Comparison of ENCODE assay signal across 8 mouse cellular contexts in the genomic region with DNA sequence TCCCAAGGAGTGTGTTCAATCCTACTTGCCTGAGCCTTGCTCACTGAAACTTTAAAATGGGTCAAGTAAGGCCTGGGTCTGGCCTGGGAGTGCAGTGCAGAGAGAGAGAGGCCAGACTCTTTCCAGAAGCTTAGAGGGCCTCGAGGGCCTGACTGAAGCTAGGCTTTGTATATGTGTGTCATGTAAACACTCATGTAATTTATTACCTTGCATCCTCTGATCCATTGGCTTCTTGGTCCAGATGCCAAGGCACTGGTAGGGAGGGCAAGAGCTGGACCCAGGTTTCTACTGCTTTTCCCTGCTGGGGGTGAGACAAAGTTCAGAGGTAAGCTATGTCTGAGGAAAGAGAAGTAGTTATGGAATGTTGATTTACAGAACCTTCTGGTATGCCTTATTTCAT. TPM values are rescaled to one million over a fixed set of nuclear protein-coding genes. Genes with fewer than 3 reads are reported as not detected.
DNase-seq lines count a peak whose midpoint lies in the region; ATAC-seq and TF ChIP-seq lines count a peak whose summit lies in the region.

No protein-coding gene starts in this region.

- ATAC-seq in intestine, embryonic 14.5 days (replicated peaks; ENCODE audit: low FRiP score, low TSS enrichment, low read depth) = no peak
- no peak for ATAC-seq in CD4-positive, CD25-positive, alpha-beta regulatory T cell, adult 4 months

- H3K4me1 ChIP-seq in heart, embryonic 10.5 days = peaks cover 43% of the 10 kb centered on the region
- peaks cover 10% of the 10 kb centered on the region; the same call in 1 of the 2 replicates for H3K4me1 ChIP-seq in cortical plate, adult 2 months (ENCODE audit: control insufficient read depth, insufficient read depth, low read length)
- H3K4me1 ChIP-seq in intestine, embryonic 14.5 days (replicated peaks; ENCODE audit: control insufficient read depth, insufficient read depth, low read length) = peaks cover 36% of the 10 kb centered on the region
- peaks cover 67% of the 10 kb centered on the region for H3K4me1 ChIP-seq in midbrain, embryonic 10.5 days

- intact Hi-C loops in heart, postnatal 36 days (cut with DNase I) = no loop called here
- intact Hi-C loops in left cerebral cortex, postnatal 25 days (cut with DNase I) = loop anchor here (2.0 kb wide), 1 partner anchor 23 kb away; the partner anchor contains the start of gene Prcc

- no peak for TF ChIP-seq POLR2A in cortical plate, adult 2 months (IDR thresholded peaks at IDR 0.05; ENCODE audit: extremely low read depth, insufficient read depth, low read length)

- peak overlapping the region; percentile 99 for H3K27ac ChIP-seq in heart, embryonic 10.5 days
- H3K27ac ChIP-seq in cortical plate, adult 2 months (ENCODE audit: insufficient read depth, low read length) = no peak overlapping the region
- peak overlapping the region; percentile 92 for H3K27ac ChIP-seq in intestine, embryonic 14.5 days (ENCODE audit: low read depth)
- H3K27ac ChIP-seq in midbrain, embryonic 10.5 days (replicated peaks) = peak overlapping the region; percentile 96

- peak overlapping the region; percentile 78 for H3K4me2 ChIP-seq in intestine, embryonic 14.5 days (ENCODE audit: low read length)

- DNase-seq in heart, embryonic 10.5 days (ENCODE audit: low spot score) = no peak
- DNase-seq in heart, postnatal 36 days = no peak
- DNase-seq in intestine, embryonic 14.5 days (ENCODE audit: low spot score) = no peak
- DNase-seq in midbrain, embryonic 10.5 days (ENCODE audit: low spot score) = no peak
- no peak for DNase-seq in left cerebral cortex, postnatal 25 days (ENCODE audit: low spot score in 2 of 2)
- DNase-seq in right cerebral cortex, postnatal 25 days = no peak

- no peaks in the 10 kb centered on the region for H3K27me3 ChIP-seq in heart, embryonic 10.5 days (ENCODE audit: insufficient read depth, poor library complexity, severe bottlenecking)
- H3K27me3 ChIP-seq in intestine, embryonic 14.5 days (replicated peaks; ENCODE audit: control insufficient read depth, insufficient read depth, low read length) = no peaks in the 10 kb centered on the region
- no peaks in the 10 kb centered on the region for H3K27me3 ChIP-seq in midbrain, embryonic 10.5 days (ENCODE audit: low read depth, poor library complexity, severe bottlenecking)

- peaks cover 8% of the 10 kb centered on the region; the same call in 1 of the 2 replicates for H3K36me3 ChIP-seq in heart, embryonic 10.5 days
- H3K36me3 ChIP-seq in intestine, embryonic 14.5 days (ENCODE audit: control insufficient read depth, insufficient read depth, low read length) = no peaks in the 10 kb centered on the region
- peaks cover 4% of the 10 kb centered on the region for H3K36me3 ChIP-seq in midbrain, embryonic 10.5 days

- TF ChIP-seq CTCF in cortical plate, adult 2 months (IDR thresholded peaks at IDR 0.05; ENCODE audit: extremely low read depth, insufficient read depth, low read length) = no peak

- no peaks in the 10 kb centered on the region for H3K9me3 ChIP-seq in heart, embryonic 10.5 days
- H3K9me3 ChIP-seq in intestine, embryonic 14.5 days (ENCODE audit: control insufficient read depth, low read length) = no peaks in the 10 kb centered on the region
- H3K9me3 ChIP-seq in midbrain, embryonic 10.5 days (replicated peaks) = no peaks in the 10 kb centered on the region

- H3K4me3 ChIP-seq in heart, embryonic 10.5 days = peak overlapping the region; percentile 89
- H3K4me3 ChIP-seq in cortical plate, adult 2 months (ENCODE audit: insufficient read depth, low read length) = peak overlapping the region; percentile 88
- H3K4me3 ChIP-seq in intestine, embryonic 14.5 days (ENCODE audit: low read depth, low read length) = peak overlapping the region; percentile 80
- peak overlapping the region; percentile 80 for H3K4me3 ChIP-seq in midbrain, embryonic 10.5 days

- WGBS in heart, embryonic 10.5 days = 3% methylated on average over 1 of the region's 1 CpGs
- WGBS in intestine, embryonic 14.5 days = 0% methylated on average over 1 of the region's 1 CpGs
- 10% methylated on average over 1 of the region's 1 CpGs for WGBS in midbrain, embryonic 10.5 days

- H3K9ac ChIP-seq in intestine, embryonic 14.5 days (ENCODE audit: low read length) = peak overlapping the region; percentile 90

RNA-seq across cellular contexts. Expression of gene Hdgf, which starts 1.8 kb away (rescaled TPM):
- 182 and 248 TPM in 2 replicates for polyA plus RNA-seq in heart, embryonic 10.5 days (2016; fragmentation: Nextera tagmentation; extraction: Ambion mirVana)
- total RNA-seq in heart, postnatal 36 days (2021) = 100 to 1,000 TPM; 106 to 115 TPM
- polyA plus RNA-seq in cortical plate, adult 2 months (2012; rRNA removed) = 169 and 175 TPM in 2 replicates
- 167 and 246 TPM in 2 replicates for polyA plus RNA-seq in intestine, embryonic 14.5 days (2014; fragmentation: Nextera tagmentation; extraction: Ambion mirVana)
- polyA plus RNA-seq in midbrain, embryonic 10.5 days (2016; fragmentation: Nextera tagmentation; extraction: Ambion mirVana) = 176 and 213 TPM in 2 replicates
- 10 to 100 TPM; 36.0 to 43.7 TPM for polyA plus RNA-seq in CD4-positive, CD25-positive, alpha-beta regulatory T cell, adult 4 months (2017; shearing (Covaris generic))
- 100 to 1,000 TPM; 138 to 146 TPM for total RNA-seq in left cerebral cortex, postnatal 25 days (2021)

RNA-seq across cellular contexts. Expression of gene Mrpl24, which starts 11.4 kb away (rescaled TPM):
- 64.2 and 71.3 TPM in 2 replicates for polyA plus RNA-seq in heart, embryonic 10.5 days (2016; fragmentation: Nextera tagmentation; extraction: Ambion mirVana)
- 10 to 100 TPM; 69.5 to 75.1 TPM for total RNA-seq in heart, postnatal 36 days (2021)
- 69.2 and 72.4 TPM in 2 replicates for polyA plus RNA-seq in cortical plate, adult 2 months (2012; rRNA removed)
- polyA plus RNA-seq in intestine, embryonic 14.5 days (2014; fragmentation: Nextera tagmentation; extraction: Ambion mirVana) = 73.3 and 74.2 TPM in 2 replicates
- polyA plus RNA-seq in midbrain, embryonic 10.5 days (2016; fragmentation: Nextera tagmentation; extraction: Ambion mirVana) = 78.3 and 81.6 TPM in 2 replicates
- 100 to 1,000 TPM; 169 TPM for polyA plus RNA-seq in CD4-positive, CD25-positive, alpha-beta regulatory T cell, adult 4 months (2017; shearing (Covaris generic))
- 10 to 100 TPM; 51.4 to 57.7 TPM for total RNA-seq in left cerebral cortex, postnatal 25 days (2021)

RNA-seq across cellular contexts. Expression of gene Isg20l2, which starts 22.2 kb away (rescaled TPM):
- 39.6 and 55.1 TPM in 2 replicates for polyA plus RNA-seq in heart, embryonic 10.5 days (2016; fragmentation: Nextera tagmentation; extraction: Ambion mirVana)
- 10 to 100 TPM; 10.2 to 12.3 TPM for total RNA-seq in heart, postnatal 36 days (2021)
- polyA plus RNA-seq in cortical plate, adult 2 months (2012; rRNA removed) = 11.3 and 12.0 TPM in 2 replicates
- polyA plus RNA-seq in intestine, embryonic 14.5 days (2014; fragmentation: Nextera tagmentation; extraction: Ambion mirVana) = 32.8 and 35.9 TPM in 2 replicates
- 81.6 and 81.9 TPM in 2 replicates for polyA plus RNA-seq in midbrain, embryonic 10.5 days (2016; fragmentation: Nextera tagmentation; extraction: Ambion mirVana)
- 10 to 100 TPM in 1 of 2 experiments, 1 to 10 TPM in 1; 8.5 to 15.1 TPM for polyA plus RNA-seq in CD4-positive, CD25-positive, alpha-beta regulatory T cell, adult 4 months (2017; shearing (Covaris generic))
- total RNA-seq in left cerebral cortex, postnatal 25 days (2021) = 10 to 100 TPM; 12.8 to 16.0 TPM

RNA-seq across cellular contexts. Expression of gene Prcc, which starts 22.5 kb away (rescaled TPM):
- polyA plus RNA-seq in heart, embryonic 10.5 days (2016; fragmentation: Nextera tagmentation; extraction: Ambion mirVana) = 11.8 and 13.6 TPM in 2 replicates
- total RNA-seq in heart, postnatal 36 days (2021) = 10 to 100 TPM; 47.5 to 51.6 TPM
- 36.6 and 37.2 TPM in 2 replicates for polyA plus RNA-seq in cortical plate, adult 2 months (2012; rRNA removed)
- polyA plus RNA-seq in intestine, embryonic 14.5 days (2014; fragmentation: Nextera tagmentation; extraction: Ambion mirVana) = 14.3 and 14.7 TPM in 2 replicates
- polyA plus RNA-seq in midbrain, embryonic 10.5 days (2016; fragmentation: Nextera tagmentation; extraction: Ambion mirVana) = 18.6 and 19.1 TPM in 2 replicates
- polyA plus RNA-seq in CD4-positive, CD25-positive, alpha-beta regulatory T cell, adult 4 months (2017; shearing (Covaris generic)) = 1 to 10 TPM; 3.8 to 6.0 TPM
- total RNA-seq in left cerebral cortex, postnatal 25 days (2021) = 10 to 100 TPM; 63.3 to 67.0 TPM

RNA-seq across cellular contexts. Expression of gene Rrnad1, which starts 22.6 kb away (rescaled TPM):
- polyA plus RNA-seq in heart, embryonic 10.5 days (2016; fragmentation: Nextera tagmentation; extraction: Ambion mirVana) = 16.8 and 21.0 TPM in 2 replicates
- 1 to 10 TPM; 4.8 to 5.2 TPM for total RNA-seq in heart, postnatal 36 days (2021)
- polyA plus RNA-seq in cortical plate, adult 2 months (2012; rRNA removed) = 45.0 and 48.7 TPM in 2 replicates
- 17.9 and 21.8 TPM in 2 replicates for polyA plus RNA-seq in intestine, embryonic 14.5 days (2014; fragmentation: Nextera tagmentation; extraction: Ambion mirVana)
- 18.6 and 21.6 TPM in 2 replicates for polyA plus RNA-seq in midbrain, embryonic 10.5 days (2016; fragmentation: Nextera tagmentation; extraction: Ambion mirVana)
- 10 to 100 TPM; 24.4 to 28.2 TPM for polyA plus RNA-seq in CD4-positive, CD25-positive, alpha-beta regulatory T cell, adult 4 months (2017; shearing (Covaris generic))
- total RNA-seq in left cerebral cortex, postnatal 25 days (2021) = 10 to 100 TPM; 19.5 to 21.8 TPM
